Mouse (Mus musculus) testis, adult 2 months (tissue): ENCODE measurements around the gene Tlx2.

Source experiments
- CTCF ChIP-seq: fragments of 200-500 bp; IDR thresholded peaks from 2 replicates; pipeline ENCODE4 v1.5.1; 2012; ENCODE audit warnings: low read depth, mild to moderate bottlenecking, inconsistent platforms, low read length, moderate library complexity; ENCODE audit not compliant: control insufficient read depth, insufficient read depth, insufficient replicate concordance
- POLR2A ChIP-seq: fragments of 200-500 bp; IDR thresholded peaks from 2 replicates; pipeline ENCODE4 v1.6.1; 2012; ENCODE audit warnings: low read depth, mild to moderate bottlenecking, inconsistent platforms, low read length, moderate library complexity; ENCODE audit not compliant: control insufficient read depth

DNA sequence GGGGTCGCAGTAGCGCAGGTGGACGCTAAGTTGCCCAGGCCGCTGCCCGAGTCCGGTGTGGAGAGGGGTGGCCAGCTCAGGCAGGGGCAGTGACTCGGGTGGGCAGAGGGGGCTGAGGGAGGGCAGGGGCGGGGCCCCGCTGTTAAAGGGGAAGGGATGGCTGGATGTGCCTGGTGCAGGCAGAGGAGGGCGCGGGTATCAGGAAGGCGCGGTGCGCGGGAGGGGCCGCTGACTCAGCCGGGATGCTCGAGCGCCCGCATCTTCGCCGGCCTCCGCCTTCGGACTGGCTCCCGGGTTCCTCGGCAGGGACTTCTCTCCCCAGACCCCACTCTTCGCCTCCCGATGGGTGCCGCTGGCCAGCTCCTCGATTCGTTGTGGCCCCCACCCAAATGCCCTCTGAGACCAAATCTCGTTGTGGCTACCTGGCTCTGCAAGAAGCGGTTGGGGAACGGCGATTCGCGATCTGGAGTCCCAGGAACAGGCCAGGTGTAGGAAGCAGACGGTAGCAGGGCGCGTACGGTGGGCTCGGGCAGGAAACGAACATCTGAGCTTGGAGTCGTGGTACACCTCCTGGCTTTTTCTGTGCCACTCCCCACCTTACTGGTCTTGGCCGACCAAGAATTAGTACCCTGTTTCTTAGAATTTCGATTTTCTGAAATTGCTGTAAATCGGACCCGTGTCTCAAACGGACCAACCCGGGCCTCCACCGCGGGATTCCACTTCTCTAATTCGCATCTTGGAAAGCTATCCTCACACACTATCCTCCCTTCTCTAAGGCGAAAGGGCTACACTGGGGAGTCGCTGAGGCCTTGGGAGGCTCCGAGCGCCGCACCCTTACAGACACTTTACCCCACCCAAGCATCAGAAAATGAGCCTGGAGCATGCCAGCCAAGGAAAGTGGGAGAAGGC lies 472 bp upstream of the Tlx2 start:
- TF ChIP-seq CTCF (no peak), POLR2A (no peak)
